Mouse (Mus musculus): Measurements from ENCODE around the gene Srgn.
"Not testable (repeated sequence)": the region's sequence is repeated elsewhere in the genome, so short reads cannot be mapped to it uniquely, and the experiment has no call there.

GRCm38 (mm10) chr10:62491681-62492080 lies 35.6 kb downstream of the Srgn start:
- not testable (repeated sequence) for TF ChIP-seq CTCF (IDR thresholded peaks at IDR 0.05; ENCODE audit: low read depth, low read length); TAL1 (conservative IDR thresholded peaks at IDR 0.05; ENCODE audit: low read depth, low read length)

Data from G1E (cell line).